Mouse (Mus musculus): ENCODE measurements around the gene Lrrc4c.

The Lrrc4c gene

GRCm38 (mm10) chr2:96853797-96854196 lies 535.8 kb downstream of the Lrrc4c start:
- DNase-seq (ENCODE audit: low spot score in 2 of 2): no peak

GRCm38 (mm10) chr2:96876062-96876461 lies 558.1 kb downstream of the Lrrc4c start:
- DNase-seq (ENCODE audit: low spot score in 2 of 2): no peak

DNA sequence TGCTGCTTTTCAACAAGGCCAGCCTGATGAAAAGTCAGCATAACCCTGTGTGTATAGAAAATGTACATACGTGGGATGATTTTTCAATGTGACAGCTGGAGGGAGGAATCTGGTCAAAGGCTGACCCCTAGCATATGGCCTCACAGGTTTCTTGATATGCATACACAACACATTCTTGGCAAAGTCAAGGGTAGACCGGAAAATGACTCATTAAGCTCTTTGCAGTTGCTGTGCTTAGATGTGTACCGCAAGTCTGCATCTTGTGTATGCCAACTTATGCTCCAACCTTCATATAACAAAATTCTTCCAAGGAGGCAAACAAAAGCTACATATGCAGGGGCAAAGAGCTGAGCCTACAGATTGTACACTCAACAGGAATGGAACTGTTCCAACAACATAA lies 631.6 kb downstream of the Lrrc4c start:
- DNase-seq (ENCODE audit: low spot score in 2 of 2): no peak

GRCm38 (mm10) chr2:96999521-96999920 lies 681.6 kb downstream of the Lrrc4c start:
- no peak for DNase-seq (ENCODE audit: low spot score in 2 of 2)

DNA sequence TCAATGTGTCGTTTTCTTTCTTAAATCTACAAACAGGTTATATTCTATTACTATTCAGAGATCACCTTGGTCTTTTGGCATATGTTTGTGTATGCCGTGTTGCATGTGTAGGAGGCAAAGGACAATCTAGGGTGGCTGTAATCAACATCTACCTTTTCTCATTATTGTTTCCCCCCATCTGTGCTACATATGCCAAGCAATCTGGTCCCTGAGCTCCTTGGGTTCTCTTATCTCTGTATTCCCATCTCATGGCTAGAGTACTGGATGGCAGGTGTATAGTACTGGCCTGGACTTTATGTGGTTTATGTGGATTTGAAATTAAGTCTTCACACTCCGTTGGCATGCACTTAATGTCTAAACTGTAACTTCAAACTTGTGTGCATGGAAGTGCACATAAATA lies 700.4 kb downstream of the Lrrc4c start:
- no peak for DNase-seq (ENCODE audit: low spot score in 2 of 2)

GRCm38 (mm10) chr2:97026991-97027390 lies 709.0 kb downstream of the Lrrc4c start:
- DNase-seq (ENCODE audit: low spot score in 2 of 2): no peak

DNA sequence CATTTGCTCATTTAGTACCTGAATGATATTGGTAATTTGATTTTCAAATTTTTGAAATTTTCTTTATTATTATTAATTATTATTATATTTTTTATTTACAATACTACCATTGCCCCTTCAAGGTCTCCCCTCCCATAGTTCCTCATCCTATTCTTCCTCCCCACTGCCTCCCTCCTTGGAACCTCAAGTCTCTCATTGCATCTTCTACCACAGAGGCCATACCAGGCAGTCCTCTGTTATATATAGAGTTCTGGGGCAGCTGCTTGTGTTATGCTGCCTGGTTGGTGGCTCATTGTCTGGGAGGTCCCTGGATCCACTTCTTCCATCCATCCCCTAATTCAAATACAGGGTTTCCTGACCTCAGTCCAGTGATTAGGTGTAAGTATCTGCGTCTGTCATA lies 709.6 kb downstream of the Lrrc4c start:
- no peak for DNase-seq (ENCODE audit: low spot score in 2 of 2)

GRCm38 (mm10) chr2:97036401-97036800 lies 718.4 kb downstream of the Lrrc4c start:
- no peak for DNase-seq (ENCODE audit: low spot score in 2 of 2)

GRCm38 (mm10) chr2:97037024-97037814 lies 719.2 kb downstream of the Lrrc4c start:
- DNase-seq (ENCODE audit: low spot score in 2 of 2): no peak

DNA sequence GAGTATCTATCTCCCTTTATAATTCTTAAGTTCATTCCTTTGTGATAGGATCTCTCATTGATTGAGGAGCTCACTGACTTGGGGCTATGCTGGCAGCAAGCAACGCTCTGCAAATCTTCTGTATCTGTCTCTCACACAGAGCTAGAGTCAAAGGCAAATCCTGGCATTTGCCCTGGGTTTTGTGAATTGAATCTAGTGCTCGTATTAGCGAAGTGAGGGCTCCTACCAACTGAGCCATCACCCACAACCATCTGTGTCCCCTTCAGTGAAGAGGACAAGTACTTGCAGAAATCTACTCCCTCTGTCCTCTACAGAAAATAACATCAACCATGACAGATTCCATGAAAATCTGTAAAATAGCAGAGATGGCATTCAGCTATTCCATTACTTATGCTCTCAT lies 726.0 kb downstream of the Lrrc4c start:
- DNase-seq (ENCODE audit: low spot score in 2 of 2): no peak

GRCm38 (mm10) chr2:97045628-97046027 lies 727.7 kb downstream of the Lrrc4c start:
- no peak for DNase-seq (ENCODE audit: low spot score in 2 of 2)

DNA sequence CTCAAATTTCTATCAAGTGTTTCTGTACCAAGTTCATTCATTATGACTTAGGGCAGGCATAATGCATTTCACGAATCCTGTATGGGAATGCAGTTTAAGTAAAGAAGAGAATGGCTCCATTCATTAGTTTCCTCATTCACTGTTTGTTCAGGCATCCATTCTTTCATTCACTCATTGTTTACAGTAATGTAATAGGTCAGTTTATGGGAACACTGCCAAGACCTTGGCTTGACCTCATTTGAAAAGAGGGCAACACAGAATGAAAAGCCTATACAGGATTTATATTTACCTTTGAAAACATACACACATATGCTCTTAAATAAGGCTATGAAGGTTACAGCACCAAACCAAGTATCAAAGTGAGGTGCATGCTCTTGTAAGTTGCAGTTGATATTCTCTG lies 762.2 kb downstream of the Lrrc4c start:
- no peak for DNase-seq (ENCODE audit: low spot score in 2 of 2)

DNA sequence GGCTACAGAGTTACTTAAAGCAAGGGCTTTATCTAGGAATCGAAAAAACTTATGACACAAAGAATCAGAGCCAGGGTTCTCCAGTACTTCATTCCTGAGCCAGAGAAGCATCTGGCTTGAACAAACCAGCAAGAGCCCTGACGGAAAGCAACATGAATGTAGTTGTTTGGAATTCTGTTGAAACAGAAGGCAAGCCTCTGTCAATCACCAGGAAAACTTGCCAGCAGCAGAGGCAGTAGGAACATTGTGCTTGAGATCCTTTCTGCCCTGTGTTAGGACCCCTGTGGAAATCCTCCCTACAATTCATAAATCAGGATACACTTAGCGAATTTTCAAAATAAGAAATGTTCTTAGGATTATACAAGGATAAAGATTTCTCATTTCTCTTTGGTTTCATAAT lies 780.0 kb downstream of the Lrrc4c start:
- DNase-seq (ENCODE audit: low spot score in 2 of 2): no peak

- no peak for DNase-seq (ENCODE audit: low spot score in 2 of 2)
These were observed 785.6 kb downstream of the Lrrc4c start for GRCm38 (mm10) chr2:97103398-97104162.

DNA sequence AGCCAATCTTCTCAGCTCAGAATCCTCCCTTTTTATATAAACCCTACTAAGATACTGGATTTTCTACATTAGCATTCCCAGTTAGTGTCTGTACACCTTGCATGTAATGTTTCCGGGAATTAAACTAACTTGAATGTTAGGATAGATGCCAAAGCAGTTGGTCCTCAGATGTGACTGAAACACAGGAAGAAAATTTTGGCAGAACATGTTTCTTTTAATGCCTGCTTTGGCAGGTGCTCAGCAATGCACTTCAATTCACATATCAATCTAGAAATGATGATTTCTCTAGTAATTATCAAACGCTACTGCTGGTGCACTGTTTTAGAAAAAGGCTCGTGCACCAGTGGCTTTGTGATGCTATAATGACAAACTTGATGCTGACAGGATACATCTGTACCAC lies 806.3 kb downstream of the Lrrc4c start:
- DNase-seq (ENCODE audit: low spot score in 2 of 2): no peak

DNA sequence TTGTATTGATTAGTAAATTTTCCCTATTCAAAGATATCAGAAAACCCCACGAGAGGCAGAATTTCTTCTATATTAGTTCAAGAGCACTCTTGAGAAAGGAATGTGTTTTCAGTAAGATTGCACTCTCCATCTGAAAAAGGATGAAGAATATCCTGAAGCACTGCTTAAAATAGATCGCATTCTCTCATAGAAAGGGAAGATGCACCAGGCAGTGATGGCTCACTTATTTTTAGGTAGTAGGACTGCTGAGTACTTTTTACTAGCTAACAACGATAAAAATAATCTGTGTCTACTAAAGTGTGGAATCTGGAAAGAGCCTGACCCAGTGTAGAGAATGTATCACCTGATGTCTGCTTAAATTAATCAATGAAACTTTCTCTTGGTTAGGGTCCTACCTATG lies 820.5 kb downstream of the Lrrc4c start:
- no peak for DNase-seq (ENCODE audit: low spot score in 2 of 2)

GRCm38 (mm10) chr2:97151626-97152194 lies 833.7 kb downstream of the Lrrc4c start:
- DNase-seq (ENCODE audit: low spot score in 2 of 2): no peak

GRCm38 (mm10) chr2:97165745-97166144 lies 847.8 kb downstream of the Lrrc4c start:
- no peak for DNase-seq (ENCODE audit: low spot score in 2 of 2)

DNA sequence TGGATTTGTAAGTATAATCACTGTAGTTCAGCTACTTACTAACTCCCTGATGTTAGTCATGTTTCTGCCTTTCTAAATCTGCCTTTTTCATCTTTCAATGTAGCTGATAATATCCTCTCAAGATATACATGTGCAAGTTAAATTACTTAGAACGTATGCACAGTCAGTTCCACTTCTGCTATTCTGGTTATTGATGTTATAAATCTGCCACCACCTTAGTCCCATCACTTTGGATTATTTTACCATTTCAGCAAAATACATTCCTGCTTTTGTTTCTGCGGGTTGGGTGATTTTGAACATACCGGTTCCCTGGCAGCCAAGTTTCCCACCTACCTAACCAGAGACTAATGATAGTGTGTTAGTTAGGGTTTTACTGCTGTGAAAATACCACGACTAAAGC lies 860.4 kb downstream of the Lrrc4c start:
- DNase-seq (ENCODE audit: low spot score in 2 of 2): no peak

GRCm38 (mm10) chr2:97196968-97197606 lies 879.1 kb downstream of the Lrrc4c start:
- no peak for DNase-seq (ENCODE audit: low spot score in 2 of 2)

- DNase-seq (ENCODE audit: low spot score in 2 of 2): no peak
These were observed 915.0 kb downstream of the Lrrc4c start for GRCm38 (mm10) chr2:97232966-97233365.

DNA sequence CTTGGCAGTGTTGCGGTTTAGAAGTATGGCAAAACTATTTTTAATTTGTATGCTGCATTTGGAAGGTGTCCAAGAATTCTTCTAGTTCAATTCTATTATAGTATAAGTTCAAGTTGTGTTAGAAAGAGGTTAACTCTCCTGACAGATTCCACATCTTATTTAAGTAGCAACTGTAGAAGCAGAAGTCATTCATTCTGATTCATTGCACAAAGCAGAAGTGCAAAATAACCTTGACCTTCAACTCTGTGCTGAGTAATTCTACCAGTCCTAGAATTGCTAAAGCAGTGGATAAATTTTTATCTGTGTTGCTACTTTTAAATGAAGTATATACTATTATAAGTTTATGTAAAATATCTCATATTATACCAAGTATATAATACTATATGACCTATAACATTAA lies 916.1 kb downstream of the Lrrc4c start:
- DNase-seq (ENCODE audit: low spot score in 2 of 2): no peak
